ENCODE assay signal across 14 mouse cellular contexts in the genomic region with DNA sequence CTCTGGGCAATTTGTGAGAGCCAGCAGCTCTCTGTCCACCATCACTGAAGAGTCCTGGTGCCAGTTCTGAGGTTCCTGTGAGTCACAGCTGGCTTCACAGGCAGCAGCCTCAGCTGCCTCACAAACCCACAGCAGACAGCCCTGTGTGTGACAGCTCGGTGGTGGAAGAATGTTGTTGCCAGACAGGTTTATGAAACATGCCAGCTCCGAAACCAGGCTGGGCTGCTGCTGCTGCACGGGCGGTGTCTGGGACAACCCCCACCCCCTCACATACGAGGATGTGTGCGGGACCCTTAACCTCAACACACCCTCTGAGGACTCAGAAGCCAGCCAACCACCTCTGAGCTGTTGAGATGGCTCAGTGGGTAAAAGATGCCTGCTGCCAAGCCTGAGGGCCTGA. TPM values are rescaled to one million over a fixed set of nuclear protein-coding genes. Genes with fewer than 3 reads are reported as not detected.
DNase-seq lines count a peak whose midpoint lies in the region; ATAC-seq and TF ChIP-seq lines count a peak whose summit lies in the region.
"Had no signal": no experiment of that assay in that cellular context is flagged by ENCODE, and none has a peak within 500 bp of the region (broad histone marks: within the 10 kb centered on the region; RNA-seq: fewer than 3 reads in every experiment).

No protein-coding gene starts in this region.

- no peaks in the 10 kb centered on the region for H3K27me3 ChIP-seq in heart, embryonic 12.5 days (replicated peaks)
- no peaks in the 10 kb centered on the region for H3K27me3 ChIP-seq in lung, postnatal 0 days (replicated peaks; ENCODE audit: insufficient read depth, low read length)
- H3K27me3 ChIP-seq in intestine, embryonic 16.5 days (replicated peaks; ENCODE audit: control insufficient read depth, insufficient read depth, low read length) = no peaks in the 10 kb centered on the region
- H3K27me3 ChIP-seq: embryonic facial prominence, embryonic 12.5 days had no signal

- intact Hi-C loops in gastrocnemius, postnatal 14 days (cut with DNase I; ENCODE audit: low total_unique reads) = no loop called here

- H3K4me3 ChIP-seq in heart, embryonic 12.5 days = no peak overlapping the region
- H3K4me3 ChIP-seq in lung, postnatal 0 days (ENCODE audit: low read depth, low read length) = no peak overlapping the region
- H3K4me3 ChIP-seq in intestine, embryonic 16.5 days (ENCODE audit: low read length) = no peak overlapping the region
- H3K4me3 ChIP-seq: embryonic facial prominence, embryonic 12.5 days had no signal

- ATAC-seq in heart, embryonic 12.5 days (ENCODE audit: insufficient number of reproducible peaks, low FRiP score) = no peak
- peak; percentile 53 for ATAC-seq in lung, postnatal 0 days
- peak; percentile 54 for ATAC-seq in CD4-positive, CD25-positive, alpha-beta regulatory T cell, adult 4 months
- ATAC-seq in intestine, embryonic 16.5 days = 0 out of 2 replicates have a peak, but pooled peaks have one; percentile 26
- ATAC-seq: forebrain, postnatal 0 days had no signal

- peaks cover 10% of the 10 kb centered on the region for H3K4me1 ChIP-seq in heart, embryonic 12.5 days (replicated peaks)
- no peaks in the 10 kb centered on the region for H3K4me1 ChIP-seq in lung, postnatal 0 days (ENCODE audit: insufficient read depth, low read depth, low read length)
- H3K4me1 ChIP-seq in intestine, embryonic 16.5 days (ENCODE audit: control insufficient read depth, insufficient read depth, low read length) = peaks cover 14% of the 10 kb centered on the region
- H3K4me1 ChIP-seq: embryonic facial prominence, embryonic 12.5 days had no signal

- 49% methylated on average over 6 of the region's 6 CpGs for WGBS in heart, embryonic 12.5 days
- WGBS in lung, postnatal 0 days = 30% methylated on average over 6 of the region's 6 CpGs
- 27% methylated on average over 6 of the region's 6 CpGs for WGBS in intestine, embryonic 16.5 days

- DNase-seq in heart, adult 11 months = no peak
- peak; percentile 21 for DNase-seq in lung, postnatal 0 days (ENCODE audit: low spot score)
- no peak for DNase-seq in lung, postnatal 36 days
- no peak for DNase-seq in gastrocnemius, postnatal 14 days
- no peak for DNase-seq in gastrocnemius, postnatal 4 days (ENCODE audit: low spot score in 2 of 2)
- DNase-seq: cerebellum, postnatal 14 days; forebrain, postnatal 0 days; heart, postnatal 14 days; spleen, adult 18-20 months; thymus, adult 18-20 months had no signal

- no peak for TF ChIP-seq EP300 in lung, postnatal 0 days (IDR thresholded peaks at IDR 0.05)

- peak overlapping the region; percentile 20; the same call in 1 of the 2 replicates for H3K9ac ChIP-seq in heart, embryonic 12.5 days
- H3K9ac ChIP-seq in lung, postnatal 0 days (replicated peaks; ENCODE audit: low read depth) = no peak overlapping the region
- no peak overlapping the region for H3K9ac ChIP-seq in intestine, embryonic 16.5 days (ENCODE audit: low read depth, low read length)
- H3K9ac ChIP-seq: embryonic facial prominence, embryonic 12.5 days; forebrain, postnatal 0 days had no signal

- no peak overlapping the region for H3K4me2 ChIP-seq in heart, embryonic 12.5 days
- no peak overlapping the region for H3K4me2 ChIP-seq in lung, postnatal 0 days (replicated peaks; ENCODE audit: low read depth, low read length)
- no peak overlapping the region for H3K4me2 ChIP-seq in intestine, embryonic 16.5 days (ENCODE audit: low read depth, low read length)
- H3K4me2 ChIP-seq: embryonic facial prominence, embryonic 12.5 days had no signal

- no peaks in the 10 kb centered on the region for H3K9me3 ChIP-seq in heart, embryonic 12.5 days (replicated peaks)
- H3K9me3 ChIP-seq in lung, postnatal 0 days (ENCODE audit: low read length) = no peaks in the 10 kb centered on the region
- no peaks in the 10 kb centered on the region for H3K9me3 ChIP-seq in intestine, embryonic 16.5 days (ENCODE audit: control insufficient read depth, low read length)
- H3K9me3 ChIP-seq: embryonic facial prominence, embryonic 12.5 days had no signal

- TF ChIP-seq CTCF in lung, postnatal 0 days (IDR thresholded peaks at IDR 0.05) = no peak

- H3K27ac ChIP-seq in heart, embryonic 12.5 days (ENCODE audit: poor library complexity, severe bottlenecking) = no peak overlapping the region
- H3K27ac ChIP-seq in lung, postnatal 0 days (ENCODE audit: low read length) = no peak overlapping the region
- no peak overlapping the region for H3K27ac ChIP-seq in intestine, embryonic 16.5 days (ENCODE audit: low read length)
- H3K27ac ChIP-seq: embryonic facial prominence, embryonic 12.5 days had no signal

- no peaks in the 10 kb centered on the region for H3K36me3 ChIP-seq in heart, embryonic 12.5 days
- H3K36me3 ChIP-seq in lung, postnatal 0 days (ENCODE audit: insufficient read depth, low read length) = no peaks in the 10 kb centered on the region
- no peaks in the 10 kb centered on the region for H3K36me3 ChIP-seq in intestine, embryonic 16.5 days (ENCODE audit: control insufficient read depth, insufficient read depth, low read length)
- H3K36me3 ChIP-seq: embryonic facial prominence, embryonic 12.5 days had no signal

RNA-seq across cellular contexts. Expression of gene Kifc3, which starts 48.0 kb away (rescaled TPM):
- 13.4 and 16.4 TPM in 2 replicates for polyA plus RNA-seq in heart, embryonic 12.5 days (2016; fragmentation: Nextera tagmentation; extraction: Ambion mirVana)
- polyA plus RNA-seq in lung, postnatal 0 days (2015; fragmentation: Nextera tagmentation; extraction: Ambion mirVana) = 23.7 and 32.4 TPM in 2 replicates
- polyA plus RNA-seq in CD4-positive, CD25-positive, alpha-beta regulatory T cell, adult 4 months (2017; shearing (Covaris generic)) = not detected
- 23.4 and 30.9 TPM in 2 replicates for polyA plus RNA-seq in intestine, embryonic 16.5 days (2015; fragmentation: Nextera tagmentation; extraction: Ambion mirVana)
- 10 to 100 TPM; 11.2 to 11.5 TPM for total RNA-seq in gastrocnemius, postnatal 14 days (2021)
- total RNA-seq in gastrocnemius, postnatal 4 days (2021) = 10 to 100 TPM; 39.0 to 40.9 TPM

Comparison
In these comparisons a context has a peak if more than half of its experiments do, and no peak if none do; other contexts are left out.
1. RNA of gene Kifc3, which starts 48.0 kb away (polyA plus RNA-seq): 23.7 to 32.4 TPM in lung, postnatal 0 days, 23.4 to 30.9 TPM in intestine, embryonic 16.5 days and 13.4 to 16.4 TPM in heart, embryonic 12.5 days; not detected in CD4-positive, CD25-positive, alpha-beta regulatory T cell, adult 4 months; every median in the first group is over 10 times any median in the second.